Mouse (Mus musculus) thymus, postnatal 36 days (tissue): ENCODE results near the gene Adrb1.

Experiments used
- DNase-seq, 2 experiments: peaks; one replicate each; pipeline ENCODE4 v3.0.0; 2022; ENCODE audit warnings: mixed read lengths in 2 of 2

Gene Adrb1

DNA sequence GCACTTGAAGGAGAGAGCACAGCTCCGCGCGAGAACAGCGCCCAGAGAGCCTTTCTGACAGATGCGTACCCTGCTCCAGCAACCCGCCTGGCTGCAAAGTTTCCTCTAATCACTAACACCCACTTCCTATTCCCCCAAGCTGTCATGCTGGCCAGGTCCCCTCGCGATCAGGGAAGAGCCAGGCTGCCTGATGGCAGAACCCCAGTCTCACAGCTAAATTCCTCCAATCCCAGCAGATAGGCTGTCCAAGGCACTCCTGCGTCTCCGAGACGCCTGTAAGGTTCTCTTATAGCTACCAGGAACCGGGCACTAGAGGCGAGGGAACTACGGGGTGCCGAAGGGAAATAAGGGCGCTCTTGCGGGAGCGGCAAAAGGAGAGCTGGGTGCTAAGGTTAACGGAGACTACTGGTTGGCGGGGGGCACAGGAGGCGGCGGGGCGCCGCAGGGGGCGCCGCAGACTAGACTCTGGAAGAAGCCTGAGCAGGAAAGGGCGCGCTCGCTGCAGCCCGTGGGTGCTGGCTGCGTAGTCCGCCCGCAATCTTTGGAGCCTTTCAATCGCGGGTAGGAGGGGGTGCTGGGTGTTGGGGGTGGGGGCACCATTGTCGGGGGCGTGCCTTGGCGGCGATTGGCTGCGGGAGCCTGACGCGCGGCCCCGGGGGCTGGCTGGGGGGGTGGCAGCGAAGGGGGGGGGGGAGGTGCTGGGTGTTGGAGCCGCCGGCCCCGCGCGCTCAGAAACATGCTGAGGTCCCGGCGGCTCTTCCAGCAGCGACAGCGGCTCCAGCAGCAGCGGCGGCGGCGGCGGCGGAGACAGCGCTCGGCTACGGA lies at the start of gene Adrb1:
Gene Adrb1 (plus strand): TSS at position 813 of the 825 bp plus-strand sequence.
- peak; percentile 41 for DNase-seq

DNA sequence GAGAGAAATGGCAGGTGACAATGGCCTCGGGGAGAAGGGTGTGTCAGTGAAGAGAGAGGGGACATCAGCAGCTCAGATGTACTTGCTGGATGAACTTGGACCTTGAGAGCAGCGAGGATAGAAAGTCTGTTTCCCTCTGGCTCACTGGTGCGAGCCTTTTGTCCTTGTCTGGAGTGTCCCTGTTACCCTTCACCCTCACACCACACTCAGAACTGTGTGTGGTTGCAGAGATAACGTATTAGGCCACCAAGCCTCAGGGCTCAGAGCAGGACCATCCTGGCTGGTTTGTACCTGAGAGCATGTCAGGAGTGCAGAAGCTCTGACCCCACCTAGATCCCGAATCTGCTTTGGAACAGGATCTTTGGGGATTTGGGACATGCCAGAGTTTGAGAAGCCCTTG lies 46.3 kb upstream of the Adrb1 start:
- no peak for DNase-seq

DNA sequence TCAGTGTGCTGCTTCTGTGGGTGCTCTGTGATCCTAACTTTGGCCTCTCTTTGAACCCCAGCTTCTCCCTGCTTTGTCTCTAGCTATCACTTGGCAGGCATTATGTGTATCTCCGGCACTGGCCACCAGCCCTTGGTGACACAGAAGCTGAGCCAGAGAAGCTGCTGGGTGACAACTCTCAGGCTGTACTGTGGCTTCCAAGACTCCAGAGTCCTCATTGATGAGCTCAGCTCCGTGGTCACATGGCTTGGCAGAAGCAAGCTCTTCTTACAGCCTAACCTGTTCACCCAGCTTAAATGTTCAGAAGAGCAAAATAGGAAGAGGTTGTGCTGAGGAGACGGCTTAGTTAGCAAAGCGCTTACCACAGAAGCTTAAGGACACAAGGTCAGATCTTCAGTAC lies 45.5 kb upstream of the Adrb1 start:
- DNase-seq: no peak

GRCm38 (mm10) chr19:56677611-56678010 lies 44.4 kb upstream of the Adrb1 start:
- DNase-seq: no peak

GRCm38 (mm10) chr19:56678516-56678915 lies 43.5 kb upstream of the Adrb1 start:
- no peak for DNase-seq

GRCm38 (mm10) chr19:56679213-56679965 lies 42.6 kb upstream of the Adrb1 start:
- no peak for DNase-seq

DNA sequence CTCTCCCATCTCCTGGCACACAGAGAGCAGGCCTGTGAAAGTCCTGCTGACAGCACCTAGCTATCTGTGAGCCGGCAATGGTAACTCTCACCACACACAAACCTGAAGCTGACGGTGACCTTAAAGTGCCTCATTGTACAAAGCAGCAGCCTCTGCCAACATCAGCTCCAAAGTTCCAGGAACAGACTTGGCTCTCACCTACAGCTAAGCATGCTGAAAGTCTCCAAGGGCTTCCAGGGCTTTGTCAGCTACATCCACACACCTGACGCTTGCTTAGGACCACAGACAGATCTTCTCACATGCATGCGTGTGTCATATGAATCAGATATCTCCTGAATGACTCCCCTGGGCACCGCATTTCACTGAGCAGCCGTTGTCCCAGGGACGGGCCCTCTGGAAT lies 42.0 kb upstream of the Adrb1 start:
- no peak for DNase-seq

- peak; percentile 40 to 41 for DNase-seq
Measured at GRCm38 (mm10) chr19:56682297-56682696, 39.7 kb upstream of the Adrb1 start.

- no peak for DNase-seq
Measured at GRCm38 (mm10) chr19:56682843-56683242, 39.2 kb upstream of the Adrb1 start.

GRCm38 (mm10) chr19:56685515-56685914 lies 36.5 kb upstream of the Adrb1 start:
- DNase-seq: peak; percentile 66 to 79

- DNase-seq: no peak
Measured at GRCm38 (mm10) chr19:56686218-56686617, 35.8 kb upstream of the Adrb1 start.

- peak; percentile 40 to 57 for DNase-seq
Measured at GRCm38 (mm10) chr19:56687026-56687635, 34.9 kb upstream of the Adrb1 start.

DNA sequence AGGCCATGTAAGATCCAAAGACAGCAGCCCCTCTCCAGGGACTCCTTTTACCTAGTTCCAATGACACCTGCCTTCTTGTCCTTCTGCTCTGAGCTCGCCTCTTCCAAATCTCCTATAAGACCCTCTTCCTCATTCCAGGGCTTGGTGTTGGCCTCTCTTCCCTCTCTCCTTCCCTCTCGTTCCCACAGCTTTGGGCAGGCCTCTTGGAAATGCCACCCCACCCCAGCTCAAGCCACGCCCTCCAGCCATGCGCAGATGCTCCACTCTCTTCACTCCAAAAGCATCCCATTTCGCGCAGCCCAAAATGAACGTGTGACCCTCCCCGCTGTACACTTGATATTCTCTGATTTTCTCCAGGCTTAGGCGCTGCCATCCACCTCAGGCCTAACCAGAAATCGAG lies 34.3 kb upstream of the Adrb1 start:
- DNase-seq: no peak

DNA sequence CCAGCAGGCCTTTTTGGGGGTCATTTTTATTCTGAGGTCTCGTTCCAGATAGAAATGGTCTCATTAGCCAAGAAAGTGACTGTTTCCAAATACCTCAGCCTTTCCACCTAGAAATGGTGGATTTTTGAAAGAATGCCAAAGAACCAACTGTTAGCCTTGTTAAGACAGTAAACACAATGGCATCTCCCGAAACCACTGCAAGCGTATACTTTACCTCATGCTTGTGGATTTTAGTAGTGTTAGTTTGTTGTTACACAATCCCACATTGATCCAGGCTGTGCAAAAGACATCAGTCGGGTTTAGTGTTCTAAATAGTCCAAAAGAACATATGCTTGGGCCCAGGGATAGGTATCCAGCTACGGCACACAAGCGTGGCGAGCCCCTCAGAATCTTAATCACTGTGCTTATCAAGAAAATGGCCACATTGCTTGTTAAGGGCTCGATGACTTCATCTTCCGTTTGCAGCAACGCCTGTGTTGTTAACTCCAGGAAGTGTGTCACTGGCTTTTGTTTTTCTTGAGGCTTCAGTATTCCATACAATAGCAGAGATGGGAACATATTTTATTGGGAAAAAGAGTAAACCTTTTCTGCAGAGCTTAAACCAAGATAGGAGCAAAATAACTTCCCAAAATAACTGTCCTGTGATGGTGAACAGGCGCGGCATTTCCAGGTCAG lies 33.2 kb upstream of the Adrb1 start:
- DNase-seq: no peak

DNA sequence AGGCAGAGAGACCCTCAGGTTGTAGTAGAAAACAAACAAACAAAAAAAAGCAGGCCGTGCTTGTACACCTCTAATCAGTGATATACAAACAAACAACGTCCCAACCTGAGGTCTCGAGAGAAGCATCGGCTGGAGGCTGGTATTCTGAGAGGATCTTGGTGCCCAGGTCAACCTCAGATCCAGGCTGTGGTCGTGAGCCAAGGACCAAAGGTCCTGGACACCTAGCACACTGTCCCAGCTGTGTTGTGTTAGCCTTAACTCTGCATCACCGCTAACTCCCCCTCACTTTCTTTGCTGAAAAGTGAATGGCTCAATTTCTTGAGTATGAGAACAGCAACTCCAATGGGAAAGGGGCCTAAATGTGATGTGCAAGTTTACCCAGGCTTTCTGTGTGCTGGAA lies 32.5 kb upstream of the Adrb1 start:
- no peak for DNase-seq

- no peak for DNase-seq
Measured at GRCm38 (mm10) chr19:56691103-56691502, 30.9 kb upstream of the Adrb1 start.

GRCm38 (mm10) chr19:56692451-56692850 lies 29.5 kb upstream of the Adrb1 start:
- DNase-seq: no peak

- DNase-seq: no peak
Measured at GRCm38 (mm10) chr19:56697370-56698144, 24.4 kb upstream of the Adrb1 start.

DNA sequence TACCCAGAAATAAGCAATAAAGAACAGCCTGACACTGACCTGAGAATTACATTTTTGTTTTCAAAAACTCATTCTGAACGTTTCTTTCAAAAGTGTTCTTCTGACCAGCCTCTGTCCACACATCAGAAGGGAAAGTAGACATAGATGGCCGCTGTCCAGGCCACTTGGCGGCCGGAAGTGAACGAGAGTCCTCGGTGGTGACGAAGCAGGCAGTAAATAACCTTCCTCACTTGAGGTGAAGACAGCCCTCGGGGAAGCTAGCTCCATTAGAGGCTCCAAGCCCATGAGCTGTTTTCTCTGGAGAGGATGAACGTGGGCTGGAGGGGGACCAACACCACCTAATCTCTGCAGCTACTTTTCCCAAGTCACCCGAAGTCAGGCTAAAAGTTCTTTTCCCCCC lies 21.2 kb upstream of the Adrb1 start:
- DNase-seq: no peak

DNA sequence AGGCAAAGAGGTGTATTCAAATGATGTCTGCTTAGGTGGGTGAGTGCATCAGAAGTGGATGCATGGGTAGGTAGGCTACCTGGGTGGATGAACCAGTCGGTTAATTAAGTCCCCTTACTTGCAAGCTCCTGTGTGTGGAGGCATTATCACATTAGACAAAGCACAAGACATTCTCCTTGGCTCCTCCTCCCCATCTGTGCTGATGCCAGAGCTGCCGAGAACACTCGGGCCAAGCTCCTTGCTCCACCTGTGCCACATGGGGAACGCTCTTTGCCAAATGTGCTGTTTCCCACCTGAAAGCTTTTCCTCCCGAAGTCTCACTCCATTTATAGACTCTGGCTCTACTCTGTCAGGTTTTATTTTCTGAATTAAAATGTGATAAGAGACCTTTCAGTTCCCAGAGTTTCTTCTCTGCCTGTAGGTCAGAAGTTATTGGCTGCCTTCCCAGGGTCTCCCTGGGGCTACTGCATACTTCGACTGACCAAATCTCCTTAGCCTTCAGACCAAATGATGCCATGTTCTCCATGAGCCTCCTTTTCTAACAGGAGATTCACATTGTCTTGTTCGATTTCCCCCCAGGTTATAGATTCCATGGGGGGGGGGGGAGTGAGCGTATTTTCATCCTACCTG lies 20.5 kb upstream of the Adrb1 start:
- no peak for DNase-seq

GRCm38 (mm10) chr19:56702039-56702438 lies 20.0 kb upstream of the Adrb1 start:
- no peak for DNase-seq
